Mouse (Mus musculus) embryo, embryonic 10.5 days (tissue): ENCODE measurements at regions not wholly inside any gene's neighbourhood (a gene's known extent, or its start where the extent isn't known, plus 50 kb on each side); places are given as distances from the start of the nearest gene placed in this dataset.

Experiments
- DNase-seq: peaks from one replicate; pipeline ENCODE4 v3.0.0-alpha.2; 2015; ENCODE audit warnings: low spot score

DNA sequence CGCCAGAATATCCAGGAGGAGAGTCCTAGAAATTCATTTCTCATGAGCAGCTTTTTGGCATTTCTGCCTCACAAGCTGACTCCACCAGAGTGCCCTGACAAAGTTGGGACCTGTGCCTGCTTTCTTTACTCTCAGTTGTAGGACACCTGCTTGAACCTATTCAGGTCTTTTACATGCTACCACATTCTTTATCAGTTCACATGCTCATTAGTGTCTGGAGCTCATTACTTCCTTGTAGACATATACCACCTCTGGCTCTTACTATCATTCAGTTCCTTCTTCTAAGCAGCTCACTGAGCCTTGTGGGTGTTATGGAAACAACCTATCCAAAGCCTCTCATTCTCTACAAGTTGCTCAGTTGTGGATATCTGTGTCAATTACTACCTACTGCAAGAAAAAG is 363.4 kb upstream of the Gm5150 start:
- no peak for DNase-seq

DNA sequence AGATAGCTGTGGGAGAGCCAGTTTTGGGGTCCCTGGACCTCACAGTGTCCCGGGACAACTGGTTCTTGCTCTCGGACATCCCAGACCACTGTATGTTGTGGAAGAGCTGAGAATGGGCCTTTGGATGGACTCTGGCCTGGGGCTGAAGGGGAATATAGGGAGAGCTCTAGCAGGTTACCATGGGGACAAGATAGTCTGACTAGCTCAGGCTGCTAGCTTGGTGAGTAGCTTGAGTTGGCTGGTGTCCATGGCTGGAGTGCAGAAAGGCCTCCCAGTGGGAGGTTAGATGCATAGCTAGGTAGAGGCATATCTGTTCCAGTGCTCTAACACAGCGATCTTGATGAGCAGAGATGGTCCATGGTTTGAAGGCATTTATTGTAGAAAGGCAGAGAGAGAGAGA is 356.9 kb upstream of the Gm5150 start:
- DNase-seq = no peak

DNA sequence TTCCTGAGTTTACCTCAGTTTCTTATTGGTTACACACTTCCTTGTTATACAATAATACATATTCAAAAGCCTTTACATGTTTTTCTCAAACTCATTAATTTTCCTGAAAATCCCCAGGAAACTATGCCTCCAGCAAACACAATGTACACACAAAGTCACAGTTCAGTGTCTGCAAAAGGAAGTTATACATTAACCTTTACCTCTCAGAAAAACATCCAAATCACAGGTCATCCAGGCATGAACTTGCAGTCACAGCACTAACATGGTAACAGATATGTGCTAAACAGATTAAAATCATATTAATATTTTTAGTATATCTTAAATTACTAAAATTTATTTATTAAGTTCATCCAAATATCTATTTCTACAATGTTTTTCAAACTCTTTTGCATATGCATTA is 352.8 kb upstream of the Gm5150 start:
- DNase-seq = no peak

DNA sequence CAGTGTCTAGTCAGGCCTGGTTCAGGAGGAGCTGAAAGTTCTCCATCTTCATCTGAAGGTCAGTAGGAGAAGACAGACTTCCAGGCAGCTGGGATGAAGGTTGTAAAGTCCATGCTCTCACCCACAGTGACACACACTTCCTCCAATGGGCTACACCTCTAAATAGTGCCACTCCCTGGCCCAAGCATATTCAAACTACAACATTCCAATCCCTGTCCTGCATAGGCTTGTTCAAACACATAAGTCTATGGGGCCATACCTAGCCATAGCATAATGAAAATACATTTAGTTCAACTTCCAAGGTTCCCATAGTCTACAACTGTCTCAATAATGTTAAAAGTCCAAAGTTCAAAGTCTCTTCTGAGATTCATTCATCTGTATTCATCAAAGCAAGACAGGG is 324.5 kb upstream of the Gm5150 start:
- no peak for DNase-seq

DNA sequence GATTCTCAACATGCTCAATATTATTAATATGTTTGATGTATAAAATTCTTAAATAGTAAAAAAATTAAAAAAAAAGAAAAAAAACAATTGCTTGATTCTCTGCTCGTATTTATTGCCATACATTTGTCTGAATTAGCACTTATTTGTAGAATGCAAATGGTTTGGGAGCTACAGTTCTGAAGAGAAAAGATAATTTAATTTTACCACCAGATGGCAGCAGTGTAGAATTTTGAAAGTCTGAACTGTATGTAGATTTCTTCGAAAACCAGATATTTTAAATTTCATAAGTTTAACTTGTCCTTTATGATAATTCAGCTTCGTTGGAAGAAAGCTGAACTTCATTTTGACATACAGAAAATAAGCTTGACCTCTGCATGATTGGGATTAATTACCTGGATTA is 304.6 kb upstream of the Gm5150 start:
- peak; percentile 52 for DNase-seq

DNA sequence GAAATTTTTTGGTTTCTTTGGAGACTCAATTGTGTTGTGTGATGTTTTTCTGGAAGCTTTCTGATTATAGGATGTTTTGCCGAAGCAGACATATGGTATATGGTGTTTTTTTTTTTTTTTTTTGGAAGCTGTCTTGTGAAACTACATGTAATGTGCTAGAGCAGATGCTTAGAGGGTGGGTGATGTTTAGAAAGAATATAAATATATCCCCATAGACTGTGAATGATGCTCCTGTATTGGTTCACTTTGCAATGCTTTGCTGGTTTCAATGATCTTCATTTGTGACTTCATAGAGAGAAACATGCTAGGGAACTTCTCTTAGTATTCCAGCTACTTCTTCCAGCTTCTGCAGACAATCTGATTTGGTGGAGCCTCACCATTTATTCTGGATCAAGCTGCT is 271.2 kb upstream of the Gm5150 start:
- DNase-seq = no peak
